Mouse (Mus musculus) liver, embryonic 14.5 days (tissue): ENCODE results near the gene Pkig. TPM values are rescaled to one million over a fixed set of nuclear protein-coding genes. Genes with fewer than 3 reads are reported as not detected.

Source experiments
- ATAC-seq: fragments of 200-750 bp; cut with Nextera tagmentation; 2 replicates; pipeline ENCODE4 v1.8.0; 2017; ENCODE audit warnings: moderate number of reproducible peaks, mild to moderate bottlenecking, moderate library complexity; ENCODE audit not compliant: insufficient read depth
- DNase-seq, 3 experiments: peaks; one replicate each; pipeline ENCODE4 v3.0.0-alpha.2; 2012 to 2013; ENCODE audit warnings: low read depth in 3 of 3, low spot score in 3 of 3
- H3K27ac ChIP-seq: fragments of 300-500 bp; sonication (generic); 2 replicates; pipeline ENCODE4 v1.5.1; 2014; ENCODE audit warnings: moderate library complexity, mild to moderate bottlenecking, control low read depth, inconsistent platforms
- H3K27me3 ChIP-seq: fragments of 300-500 bp; sonication (generic); 2 replicates; pipeline ENCODE4 v1.6.1; 2014; ENCODE audit warnings: mild to moderate bottlenecking, low read length, moderate library complexity; ENCODE audit not compliant: control insufficient read depth, insufficient read depth
- H3K36me3 ChIP-seq: fragments of 300-500 bp; sonication (generic); replicated peaks from 2 replicates; pipeline ENCODE4 v1.6.1; 2014; ENCODE audit warnings: low read depth; ENCODE audit not compliant: control insufficient read depth, insufficient read depth
- H3K4me1 ChIP-seq, 2 experiments: fragments of 200-500 bp in 1 of 2; fragments of 300-500 bp in 1 of 2; sonication (generic) in 1 of 2; replicated peaks; 2 replicates each; pipeline ENCODE4 v1.6.1; 2012 to 2014; ENCODE audit warnings: antibody characterized with exemption in 1 of 2, inconsistent platforms in 1 of 2, low read length in 1 of 2; ENCODE audit not compliant: control insufficient read depth in 2 of 2, insufficient read depth in 2 of 2
- H3K4me2 ChIP-seq: fragments of 300-500 bp; sonication (generic); 2 replicates; pipeline ENCODE4 v1.6.1; 2014; ENCODE audit warnings: low read depth, mild to moderate bottlenecking, control low read depth, moderate library complexity
- H3K4me3 ChIP-seq, 2 experiments: fragments of 200-500 bp in 1 of 2; fragments of 300-500 bp in 1 of 2; sonication (generic) in 1 of 2; 2 replicates each; pipeline ENCODE4 v1.5.1; 2012 to 2014; ENCODE audit warnings: low read depth in 2 of 2, low read length in 2 of 2, mild to moderate bottlenecking in 2 of 2, control low read depth in 1 of 2, inconsistent platforms in 1 of 2, moderate library complexity in 1 of 2; ENCODE audit not compliant: insufficient read depth in 1 of 2
- H3K9ac ChIP-seq: fragments of 300-500 bp; sonication (generic); replicated peaks from 2 replicates; pipeline ENCODE4 v1.6.1; 2014; ENCODE audit warnings: mild to moderate bottlenecking, control low read depth, moderate library complexity
- H3K9me3 ChIP-seq: fragments of 300-500 bp; sonication (generic); 2 replicates; pipeline ENCODE4 v1.6.1; 2016; ENCODE audit warnings: low read length, mixed read lengths; ENCODE audit not compliant: control insufficient read depth
- CTCF ChIP-seq: IDR thresholded peaks from 2 replicates; pipeline ENCODE4 v1.5.1; 2016; ENCODE audit warnings: antibody characterized with exemption, low read depth, control low read depth
- EP300 ChIP-seq: IDR thresholded peaks from 2 replicates; pipeline ENCODE4 v1.6.1; 2016; ENCODE audit warnings: antibody characterized with exemption, low read depth
- WGBS: fragments of 180-500 bp; shearing (Covaris S2); extraction: QIAGEN DNeasy Blood & Tissue Kit; methylation state at CpG from one replicate; pipeline ENCODE4 v1.1.7; 2014; ENCODE audit not compliant: insufficient replicate concordance; 5-methylcytosine and 5-hydroxymethylcytosine counted together
- polyA plus RNA-seq, 2 experiments: library from polyadenylated mRNA; depleted of rRNA in 1 of 2; stranded (reverse) in 1 of 2; unstranded in 1 of 2; fragments of >200 nt; fragmentation: Nextera tagmentation in 1 of 2; extraction: Ambion mirVana in 1 of 2; gene quantifications; 2 replicates each; pipeline versions ENCODE4 v1.2.1 to v1.2.3; 2012 to 2014

The Pkig gene
- polyA plus RNA-seq, 2 experiments: 50.9 to 99.0 TPM

DNA sequence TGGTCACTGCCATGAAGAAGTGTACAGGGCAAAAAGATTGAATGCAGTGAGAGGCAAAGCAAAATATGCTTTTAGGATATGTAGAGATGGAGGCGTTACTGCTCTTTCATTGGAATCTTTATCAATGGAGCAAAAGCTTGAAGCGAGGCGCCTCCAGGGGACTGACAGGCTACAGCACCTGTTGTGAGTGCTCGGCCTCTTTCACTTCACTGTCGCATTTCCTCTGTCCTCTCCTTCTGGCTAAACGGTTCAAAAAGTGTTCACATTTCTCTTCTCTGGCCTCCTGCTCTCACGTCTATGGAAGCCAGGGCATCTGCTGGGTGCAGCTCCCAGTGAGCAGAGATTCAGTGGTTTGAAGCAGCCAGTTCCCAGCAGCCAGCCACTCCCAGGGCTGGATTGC is 44.2 kb downstream of the Pkig start:
- H3K4me2 ChIP-seq: no peak overlapping the region
- WGBS: 67% methylated on average over 7 of the region's 7 CpGs
- no peak overlapping the region for H3K9ac ChIP-seq
- peaks cover 12 to 31% of the 10 kb centered on the region in 2 experiments for H3K4me1 ChIP-seq
- no peak for ATAC-seq
- H3K9me3 ChIP-seq: no peaks in the 10 kb centered on the region
- no peaks in the 10 kb centered on the region for H3K36me3 ChIP-seq
- no peak overlapping the region for H3K4me3 ChIP-seq
- no peak overlapping the region for H3K27ac ChIP-seq
- no peaks in the 10 kb centered on the region for H3K27me3 ChIP-seq
- DNase-seq: no peak
- no peak for TF ChIP-seq CTCF

DNA sequence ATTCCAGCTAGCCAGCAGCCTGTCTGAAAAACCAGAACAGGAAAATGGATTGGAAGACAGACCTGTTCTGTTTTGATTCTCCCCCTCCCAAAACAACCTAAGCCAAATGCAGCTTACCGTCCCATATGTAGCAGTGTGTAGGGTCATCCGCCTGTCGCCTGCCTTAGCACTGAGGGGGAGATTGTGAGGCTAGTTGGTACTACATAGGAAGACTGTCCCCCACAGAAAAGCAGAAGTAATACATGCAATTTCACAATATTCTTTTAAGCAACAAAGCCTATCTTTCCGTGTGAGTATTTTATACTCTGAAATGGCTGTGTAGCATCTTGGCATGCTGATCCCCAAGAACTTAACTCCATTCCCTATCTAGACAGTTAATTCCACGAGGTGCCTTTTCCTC is 44.7 kb downstream of the Pkig start:
- 58% methylated on average over 5 of the region's 5 CpGs for WGBS
- no peak overlapping the region for H3K4me3 ChIP-seq
- DNase-seq: no peak
- no peak overlapping the region for H3K27ac ChIP-seq
- no peaks in the 10 kb centered on the region for H3K9me3 ChIP-seq
- H3K27me3 ChIP-seq: no peaks in the 10 kb centered on the region
- no peaks in the 10 kb centered on the region for H3K36me3 ChIP-seq
- ATAC-seq: no peak
- TF ChIP-seq CTCF (no peak), EP300 (no peak)
- H3K4me2 ChIP-seq: no peak overlapping the region
- peaks cover 10 to 28% of the 10 kb centered on the region in 2 experiments for H3K4me1 ChIP-seq
- no peak overlapping the region for H3K9ac ChIP-seq

DNA sequence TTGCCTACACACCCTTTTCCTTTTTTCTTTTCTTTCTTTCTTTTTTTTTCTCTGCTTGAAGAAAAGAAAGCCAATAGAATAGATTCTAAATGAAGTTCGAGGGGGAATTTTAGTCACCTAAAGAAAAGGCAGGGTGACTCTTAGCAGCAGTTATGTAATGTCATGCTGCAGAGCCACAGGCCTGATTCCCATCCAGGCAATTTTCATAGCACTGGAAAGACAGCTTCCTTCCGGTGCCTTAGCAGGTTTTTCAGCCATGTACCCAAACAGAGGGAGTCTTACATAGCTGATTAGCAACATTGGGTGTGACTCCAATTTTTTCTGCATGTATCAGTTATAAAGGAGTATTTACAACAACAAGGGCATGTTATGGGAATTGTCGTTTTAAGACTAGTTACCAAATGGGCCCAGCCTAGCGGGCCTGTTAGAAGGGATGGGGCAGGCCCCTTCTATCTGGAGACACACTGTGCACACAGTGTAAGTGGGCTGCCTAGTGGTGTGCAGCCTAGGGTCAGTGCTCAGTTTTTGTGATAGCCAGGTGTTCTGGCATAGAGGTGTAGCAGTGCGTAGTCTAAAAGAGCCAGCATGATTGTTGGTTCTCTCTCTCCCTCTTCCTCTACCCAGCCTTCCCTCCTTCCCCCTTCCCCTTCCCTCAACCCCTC is 45.5 kb downstream of the Pkig start:
- ATAC-seq (no peak), DNase-seq (no peak)
- H3K36me3 ChIP-seq: no peaks in the 10 kb centered on the region
- H3K27ac ChIP-seq: no peak overlapping the region
- H3K4me3 ChIP-seq: no peak overlapping the region
- no peak overlapping the region for H3K4me2 ChIP-seq
- H3K9me3 ChIP-seq: no peaks in the 10 kb centered on the region
- H3K27me3 ChIP-seq: no peaks in the 10 kb centered on the region
- 63% methylated on average over 5 of the region's 5 CpGs for WGBS
- TF ChIP-seq CTCF: no peak
- TF ChIP-seq EP300: no peak
- no peak overlapping the region; the same call in 1 of the 2 replicates for H3K9ac ChIP-seq
- peaks cover 12 to 26% of the 10 kb centered on the region in 2 experiments for H3K4me1 ChIP-seq

DNA sequence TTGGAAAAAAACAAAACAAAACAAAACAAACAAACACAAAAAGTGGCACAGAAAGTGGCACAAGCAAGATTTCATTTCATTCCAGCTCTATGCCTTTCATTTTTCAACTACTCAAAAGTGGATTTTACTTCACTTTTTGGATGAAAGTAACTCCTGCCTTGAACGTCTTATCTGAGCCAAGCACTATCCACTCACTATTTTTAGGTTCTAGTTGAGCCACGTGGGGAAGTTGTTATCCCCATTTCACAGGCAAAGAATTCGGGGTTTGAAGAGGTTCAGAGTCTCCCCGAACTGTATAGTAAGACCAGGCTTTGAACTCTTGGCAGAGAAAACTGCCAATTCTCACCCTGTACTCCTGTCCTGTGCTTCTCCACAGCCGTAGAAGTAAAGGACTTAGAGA is 50.1 kb downstream of the Pkig start:
- H3K4me1 ChIP-seq: peaks cover 8 to 22% of the 10 kb centered on the region in 2 experiments
- no peak overlapping the region; the same call in 1 of the 2 replicates for H3K4me2 ChIP-seq
- WGBS: 23% methylated on average over 5 of the region's 5 CpGs
- no peak for ATAC-seq
- no peaks in the 10 kb centered on the region for H3K27me3 ChIP-seq
- no peak for DNase-seq
- TF ChIP-seq CTCF (no peak), EP300 (0 out of 2 replicates have a peak, but pooled peaks have one; percentile 18)
- no peaks in the 10 kb centered on the region for H3K9me3 ChIP-seq
- H3K27ac ChIP-seq: no peak overlapping the region
- H3K9ac ChIP-seq: no peak overlapping the region
- H3K4me3 ChIP-seq: no peak overlapping the region
- no peaks in the 10 kb centered on the region for H3K36me3 ChIP-seq

DNA sequence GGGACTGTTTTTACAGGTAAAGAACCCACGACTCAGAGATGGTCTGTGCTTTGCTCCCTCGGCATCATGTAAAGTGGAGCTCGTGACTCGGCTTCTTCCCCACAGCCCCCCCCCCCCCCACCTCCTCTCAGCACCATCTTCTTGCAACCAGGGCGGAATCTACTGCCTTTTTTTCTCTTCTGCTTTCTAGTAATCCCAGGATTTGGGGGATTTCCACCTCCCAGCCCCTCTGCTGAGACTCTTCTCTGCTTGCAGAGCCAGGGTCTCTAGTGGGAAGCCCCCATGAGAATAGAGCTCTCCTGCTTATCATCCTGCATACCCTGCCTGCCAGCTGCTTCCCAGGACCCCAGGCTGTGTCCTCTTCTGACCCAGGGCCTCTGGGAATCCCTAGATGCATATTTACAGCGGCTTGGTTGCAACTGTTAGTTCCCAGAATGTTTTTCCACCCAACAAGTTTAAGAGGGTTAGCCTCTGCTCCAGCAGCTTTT is 50.6 kb downstream of the Pkig start:
- Histone ChIP-seq H3K4me1 (peaks cover 5 to 19% of the 10 kb centered on the region in 2 experiments), H3K27ac (no peak overlapping the region), H3K4me2 (no peak overlapping the region), H3K9ac (no peak overlapping the region), H3K36me3 (no peaks in the 10 kb centered on the region), H3K4me3 (no peak overlapping the region), H3K27me3 (no peaks in the 10 kb centered on the region), H3K9me3 (no peaks in the 10 kb centered on the region)
- DNase-seq (no peak), ATAC-seq (no peak)
- TF ChIP-seq CTCF: no peak
- TF ChIP-seq EP300: no peak
- 57% methylated on average over 6 of the region's 6 CpGs for WGBS
